Mouse (Mus musculus): Measurements from ENCODE around the gene Rbm25. TPM values are rescaled to one million over a fixed set of nuclear protein-coding genes. Genes with fewer than 3 reads are reported as not detected.
A peak's percentile ranks its signal among the peaks of the same experiment; 100 is the strongest.

The Rbm25 gene
- polyA plus RNA-seq, 1 experiment from 2014 or later: 133 TPM

DNA sequence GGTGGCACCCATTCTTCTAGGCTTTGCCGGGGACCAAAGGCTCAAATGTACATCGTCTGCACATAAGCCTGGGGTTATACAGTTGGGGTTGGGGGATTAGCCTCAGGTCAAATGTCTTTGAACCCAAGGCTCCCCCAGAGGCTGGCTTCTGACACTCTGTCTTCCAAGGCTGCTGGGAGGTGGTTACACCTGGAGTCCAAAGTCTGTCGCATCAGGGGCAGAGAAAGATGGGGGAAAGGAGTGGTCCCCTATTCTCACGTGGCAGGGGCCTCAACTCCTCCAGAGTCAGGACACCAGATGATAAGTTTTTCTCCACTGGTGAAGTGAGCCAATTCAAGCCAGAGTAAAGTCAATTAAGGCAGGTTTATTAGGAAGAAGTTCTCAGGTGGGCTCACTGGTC, 67.6 kb downstream of the Rbm25 start:
- no peak overlapping the region for H3K9ac ChIP-seq (ENCODE audit: low read depth, low read length)
- TF ChIP-seq CTCF (IDR thresholded peaks at IDR 0.05; ENCODE audit: low read depth): no peak
- 43% methylated on average over 4 of the region's 4 CpGs for WGBS
- H3K27ac ChIP-seq (ENCODE audit: low read depth, low read length): peak overlapping the region; percentile 41; the same call in 1 of the 2 replicates
- peaks cover 39% of the 10 kb centered on the region for H3K36me3 ChIP-seq (ENCODE audit: control insufficient read depth, insufficient read depth)
- no peak overlapping the region for H3K4me2 ChIP-seq (replicated peaks; ENCODE audit: low read depth)
- H3K4me1 ChIP-seq (replicated peaks; ENCODE audit: control insufficient read depth, insufficient read depth, low read length): peaks cover 6% of the 10 kb centered on the region; the same call in 1 of the 2 replicates
- no peaks in the 10 kb centered on the region for H3K9me3 ChIP-seq (ENCODE audit: control insufficient read depth)
- H3K4me3 ChIP-seq (ENCODE audit: low read depth, low read length): no peak overlapping the region
- H3K27me3 ChIP-seq (replicated peaks; ENCODE audit: control insufficient read depth, insufficient read depth, low read length): no peaks in the 10 kb centered on the region
- ATAC-seq: peak; percentile 51

DNA sequence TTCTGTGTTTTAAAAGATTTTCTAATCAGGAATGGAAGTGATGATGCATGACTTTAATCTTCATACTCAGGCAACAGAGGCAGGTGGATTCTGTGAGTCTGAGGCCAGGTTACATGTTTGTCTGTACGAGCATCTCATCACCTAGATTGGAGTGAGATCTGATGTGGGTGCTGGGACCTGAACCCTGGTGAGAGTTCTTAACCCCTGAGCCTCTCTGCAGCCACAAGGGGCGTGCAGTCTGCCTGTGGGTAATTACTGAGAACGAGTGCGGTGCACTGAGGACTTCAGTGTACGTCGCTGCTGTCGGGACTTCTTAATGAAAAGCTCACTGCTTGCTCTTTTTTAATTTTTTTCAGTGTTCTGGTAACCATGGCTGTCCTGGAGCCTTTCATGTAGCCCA, 70.6 kb downstream of the Rbm25 start:
- Histone ChIP-seq H3K27ac (ENCODE audit: low read depth, low read length) (no peak overlapping the region), H3K27me3 (replicated peaks; ENCODE audit: control insufficient read depth, insufficient read depth, low read length) (no peaks in the 10 kb centered on the region), H3K4me3 (ENCODE audit: low read depth, low read length) (no peak overlapping the region), H3K36me3 (ENCODE audit: control insufficient read depth, insufficient read depth) (peaks cover 39% of the 10 kb centered on the region), H3K4me2 (replicated peaks; ENCODE audit: low read depth) (no peak overlapping the region), H3K9me3 (ENCODE audit: control insufficient read depth) (no peaks in the 10 kb centered on the region), H3K4me1 (replicated peaks; ENCODE audit: control insufficient read depth, insufficient read depth, low read length) (no peaks in the 10 kb centered on the region; the same call in 1 of the 2 replicates), H3K9ac (ENCODE audit: low read depth, low read length) (no peak overlapping the region)
- no peak for TF ChIP-seq CTCF (IDR thresholded peaks at IDR 0.05; ENCODE audit: low read depth)
- ATAC-seq: no peak
- 90% methylated on average over 7 of the region's 7 CpGs for WGBS

DNA sequence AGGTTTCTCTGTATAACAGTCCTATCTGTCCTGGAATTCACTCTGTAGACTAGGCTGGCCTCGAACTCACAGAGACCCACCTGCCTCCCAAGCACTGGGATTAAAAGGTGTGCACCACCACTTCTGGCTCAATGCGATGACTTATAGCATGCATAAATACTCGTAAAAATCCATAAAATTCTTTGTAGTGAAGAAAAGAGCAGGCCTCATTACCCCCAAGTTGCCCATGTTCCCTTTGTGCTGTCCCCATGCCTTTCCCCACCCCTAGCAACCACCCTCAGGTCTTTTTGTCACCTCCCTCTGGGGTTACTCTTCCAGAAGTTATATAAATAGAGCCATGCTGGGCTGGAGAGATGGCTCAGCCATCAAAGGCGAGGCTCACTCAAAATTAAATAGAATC, 71.8 kb downstream of the Rbm25 start:
- Histone ChIP-seq H3K4me1 (replicated peaks; ENCODE audit: control insufficient read depth, insufficient read depth, low read length) (no peaks in the 10 kb centered on the region; the same call in 1 of the 2 replicates), H3K36me3 (ENCODE audit: control insufficient read depth, insufficient read depth) (peaks cover 39% of the 10 kb centered on the region), H3K27ac (ENCODE audit: low read depth, low read length) (no peak overlapping the region), H3K9me3 (ENCODE audit: control insufficient read depth) (no peaks in the 10 kb centered on the region), H3K9ac (ENCODE audit: low read depth, low read length) (no peak overlapping the region), H3K4me3 (ENCODE audit: low read depth, low read length) (no peak overlapping the region), H3K4me2 (replicated peaks; ENCODE audit: low read depth) (no peak overlapping the region), H3K27me3 (replicated peaks; ENCODE audit: control insufficient read depth, insufficient read depth, low read length) (no peaks in the 10 kb centered on the region)
- no peak for TF ChIP-seq CTCF (IDR thresholded peaks at IDR 0.05; ENCODE audit: low read depth)
- no peak for ATAC-seq
- 81% methylated on average over 4 of the region's 4 CpGs for WGBS

DNA sequence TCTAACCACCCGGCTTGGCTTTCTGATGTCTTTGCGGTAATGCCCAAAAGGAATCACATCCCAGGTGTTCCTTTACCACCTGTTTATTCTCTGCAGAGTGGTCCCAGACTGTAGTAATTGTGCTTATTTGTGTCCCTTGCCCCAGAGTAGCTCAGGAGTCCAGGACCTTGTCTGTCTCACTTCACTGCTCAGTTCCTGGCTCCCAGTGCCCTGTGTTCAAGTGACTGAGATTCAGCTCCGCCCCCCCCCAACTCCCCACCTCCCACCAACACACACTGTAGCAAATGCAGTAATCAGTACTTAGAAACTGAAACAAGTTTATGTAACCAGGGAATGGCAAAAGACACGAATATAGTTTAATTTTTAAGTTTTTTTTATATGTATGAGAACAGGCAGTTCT, 75.9 kb downstream of the Rbm25 start:
- no peak overlapping the region for H3K4me2 ChIP-seq (replicated peaks; ENCODE audit: low read depth)
- no peak overlapping the region for H3K9ac ChIP-seq (ENCODE audit: low read depth, low read length)
- TF ChIP-seq CTCF (IDR thresholded peaks at IDR 0.05; ENCODE audit: low read depth): no peak
- no peaks in the 10 kb centered on the region for H3K27me3 ChIP-seq (replicated peaks; ENCODE audit: control insufficient read depth, insufficient read depth, low read length)
- no peak for ATAC-seq
- peak overlapping the region; percentile 87 for H3K27ac ChIP-seq (ENCODE audit: low read depth, low read length)
- no peaks in the 10 kb centered on the region; the same call in 1 of the 2 replicates for H3K4me1 ChIP-seq (replicated peaks; ENCODE audit: control insufficient read depth, insufficient read depth, low read length)
- H3K9me3 ChIP-seq (ENCODE audit: control insufficient read depth): no peaks in the 10 kb centered on the region
- 75% methylated on average over 4 of the region's 4 CpGs for WGBS
- no peak overlapping the region for H3K4me3 ChIP-seq (ENCODE audit: low read depth, low read length)
- peaks cover 24% of the 10 kb centered on the region; the same call in 1 of the 2 replicates for H3K36me3 ChIP-seq (ENCODE audit: control insufficient read depth, insufficient read depth)

DNA sequence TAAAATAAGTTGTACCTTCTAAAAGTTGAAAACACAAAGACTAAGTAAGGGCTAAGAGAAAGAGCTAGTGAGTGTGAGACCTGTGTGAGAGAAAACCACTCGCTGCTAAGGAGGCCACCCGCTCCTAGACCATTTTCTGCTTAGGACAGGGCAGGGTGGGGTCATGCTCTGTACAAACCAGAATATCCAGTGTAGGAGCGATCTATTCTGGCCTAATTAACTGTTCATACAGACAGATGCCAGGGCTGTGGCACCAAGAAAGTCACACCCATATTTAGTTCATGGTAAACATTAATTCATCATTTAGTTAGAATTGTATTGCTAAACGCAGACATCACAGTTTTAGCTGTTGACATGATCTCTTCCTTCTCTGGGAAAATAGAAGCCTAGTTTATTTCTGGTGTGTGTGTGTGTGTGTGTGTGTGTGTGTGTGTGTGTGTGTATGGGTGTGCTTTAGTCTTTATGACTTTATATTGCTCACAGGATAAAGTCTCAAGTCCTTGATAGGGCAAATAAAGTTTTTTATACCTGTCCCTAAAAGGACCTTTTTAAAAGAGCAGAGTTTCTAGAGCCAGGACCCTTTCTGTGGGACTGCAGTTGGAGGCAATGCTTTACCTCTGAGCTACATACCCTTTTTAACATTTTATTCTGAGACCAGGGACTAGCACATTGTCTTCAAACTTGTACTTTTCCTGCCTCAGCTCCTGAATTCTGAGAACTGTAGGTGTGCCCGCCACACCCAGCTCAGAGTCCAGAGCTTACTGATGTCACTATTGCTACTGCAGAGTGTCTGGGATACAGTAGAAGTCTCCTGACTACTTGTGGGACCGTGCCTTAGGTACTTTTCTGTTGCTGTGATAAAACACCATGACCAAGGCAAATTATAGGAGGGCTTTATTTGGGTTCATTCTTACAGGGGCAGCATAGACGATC, 77.4 kb downstream of the Rbm25 start:
- ATAC-seq: peak; percentile 94
- H3K4me1 ChIP-seq (replicated peaks; ENCODE audit: control insufficient read depth, insufficient read depth, low read length): no peaks in the 10 kb centered on the region; the same call in 1 of the 2 replicates
- peak overlapping the region; percentile 87 for H3K27ac ChIP-seq (ENCODE audit: low read depth, low read length)
- peaks cover 26% of the 10 kb centered on the region for H3K36me3 ChIP-seq (ENCODE audit: control insufficient read depth, insufficient read depth)
- no peak overlapping the region for H3K4me3 ChIP-seq (ENCODE audit: low read depth, low read length)
- H3K9me3 ChIP-seq (ENCODE audit: control insufficient read depth): no peaks in the 10 kb centered on the region
- WGBS: 38% methylated on average over 7 of the region's 7 CpGs
- TF ChIP-seq CTCF (IDR thresholded peaks at IDR 0.05; ENCODE audit: low read depth): no peak
- no peaks in the 10 kb centered on the region for H3K27me3 ChIP-seq (replicated peaks; ENCODE audit: control insufficient read depth, insufficient read depth, low read length)
- peak overlapping the region; percentile 32; the same call in 1 of the 2 replicates for H3K4me2 ChIP-seq (replicated peaks; ENCODE audit: low read depth)
- 0 out of 2 replicates have a peak overlapping the region, but pooled peaks have one; percentile 0 for H3K9ac ChIP-seq (ENCODE audit: low read depth, low read length)

DNA sequence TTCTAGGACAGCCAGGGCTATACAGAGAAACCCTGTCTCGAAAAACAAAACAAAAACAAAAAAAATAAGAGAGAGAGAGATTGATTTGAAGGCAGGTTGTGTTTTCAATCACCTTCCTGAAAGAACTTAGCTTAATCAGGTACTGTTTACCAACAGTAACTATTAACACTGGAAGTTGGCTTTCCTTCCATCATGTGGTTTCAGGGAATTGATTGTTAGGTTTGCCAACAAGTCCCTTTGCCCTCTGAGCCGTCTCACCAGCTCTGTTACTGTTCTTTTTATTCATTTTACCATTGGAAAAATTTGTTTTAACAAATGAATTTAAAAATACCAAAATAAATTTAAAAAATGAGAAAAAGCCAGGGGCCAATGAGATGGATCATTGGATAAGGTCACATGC, 78.9 kb downstream of the Rbm25 start:
- H3K9me3 ChIP-seq (ENCODE audit: control insufficient read depth): no peaks in the 10 kb centered on the region
- no peak for ATAC-seq
- no peak overlapping the region for H3K4me2 ChIP-seq (replicated peaks; ENCODE audit: low read depth)
- H3K27me3 ChIP-seq (replicated peaks; ENCODE audit: control insufficient read depth, insufficient read depth, low read length): no peaks in the 10 kb centered on the region
- no peaks in the 10 kb centered on the region; the same call in 1 of the 2 replicates for H3K4me1 ChIP-seq (replicated peaks; ENCODE audit: control insufficient read depth, insufficient read depth, low read length)
- WGBS: 69% methylated on average over 2 of the region's 2 CpGs
- peaks cover 39% of the 10 kb centered on the region for H3K36me3 ChIP-seq (ENCODE audit: control insufficient read depth, insufficient read depth)
- H3K27ac ChIP-seq (ENCODE audit: low read depth, low read length): peak overlapping the region; percentile 87
- no peak overlapping the region for H3K4me3 ChIP-seq (ENCODE audit: low read depth, low read length)
- no peak for TF ChIP-seq CTCF (IDR thresholded peaks at IDR 0.05; ENCODE audit: low read depth)
- no peak overlapping the region for H3K9ac ChIP-seq (ENCODE audit: low read depth, low read length)

Measured in intestine, postnatal 0 days (tissue).